Mouse (Mus musculus) megakaryocyte, embryonic 14.5 days (primary cell): ENCODE results near the gene Slc25a44.
"Not testable (repeated sequence)": the region's sequence is repeated elsewhere in the genome, so short reads cannot be mapped to it uniquely, and the experiment has no call there.

Experiments
- FLI1 ChIP-seq: IDR thresholded peaks from 2 replicates; pipeline ENCODE4 v1.6.1; 2012; ENCODE audit warnings: low read length, inconsistent platforms, mixed read lengths
- GATA1 ChIP-seq: IDR thresholded peaks from 3 replicates; pipeline ENCODE4 v1.6.1; 2012; ENCODE audit warnings: mixed read lengths, low read length, inconsistent platforms, borderline replicate concordance

DNA sequence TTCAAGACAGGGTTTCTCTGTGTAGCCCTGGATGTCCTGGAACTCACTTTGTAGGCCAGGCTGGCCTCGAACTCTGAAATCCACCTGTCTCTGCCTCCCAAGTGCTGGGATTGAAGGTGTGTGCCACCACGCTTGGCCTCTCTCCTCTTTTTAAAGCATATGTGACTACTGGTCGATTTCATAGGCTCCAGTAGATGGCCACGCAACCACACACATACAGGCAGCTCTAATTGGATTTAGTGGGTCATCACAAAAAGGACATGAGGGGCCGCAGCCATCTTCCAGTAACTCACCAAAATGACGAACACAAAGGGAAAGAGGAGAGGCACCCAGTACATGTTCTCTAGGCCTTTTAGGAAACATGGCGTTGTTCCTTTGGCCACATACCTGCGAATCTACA lies 3.7 kb upstream of the Slc25a44 start:
- TF ChIP-seq GATA1, FLI1: not testable (repeated sequence)
